Mouse (Mus musculus) 3134 (cell line): ENCODE data around the gene Rfpl4.
"Not testable (repeated sequence)": the region's sequence is repeated elsewhere in the genome, so short reads cannot be mapped to it uniquely, and the experiment has no call there.

Experiments used
- DNase-seq: peaks from one replicate; pipeline ENCODE4 v3.0.0-alpha.2; 2011; ENCODE audit warnings: low spot score; ENCODE audit not compliant: insufficient read length; ENCODE audit errors: extremely low read depth

Gene Rfpl4

DNA sequence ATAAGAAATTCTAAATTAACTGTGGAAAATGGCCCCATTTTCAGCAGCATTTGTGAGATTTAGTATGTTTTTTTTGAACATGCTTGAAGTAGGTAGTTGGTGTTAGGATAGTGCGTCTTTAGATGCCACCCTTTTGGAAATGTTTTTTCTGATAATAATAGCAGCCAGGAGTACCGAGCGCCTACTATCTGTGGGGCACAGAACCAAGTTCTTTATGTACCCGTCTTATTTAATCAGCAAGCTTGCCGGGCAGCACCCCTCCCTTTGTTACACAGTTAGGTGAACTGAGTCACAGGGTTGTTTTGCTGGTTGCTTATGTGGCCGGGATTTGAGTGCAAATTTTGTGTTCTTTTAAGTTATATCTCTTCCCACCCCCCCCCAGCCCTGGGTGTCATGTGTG, 35.5 kb downstream of the Rfpl4 start:
- no peak for DNase-seq

DNA sequence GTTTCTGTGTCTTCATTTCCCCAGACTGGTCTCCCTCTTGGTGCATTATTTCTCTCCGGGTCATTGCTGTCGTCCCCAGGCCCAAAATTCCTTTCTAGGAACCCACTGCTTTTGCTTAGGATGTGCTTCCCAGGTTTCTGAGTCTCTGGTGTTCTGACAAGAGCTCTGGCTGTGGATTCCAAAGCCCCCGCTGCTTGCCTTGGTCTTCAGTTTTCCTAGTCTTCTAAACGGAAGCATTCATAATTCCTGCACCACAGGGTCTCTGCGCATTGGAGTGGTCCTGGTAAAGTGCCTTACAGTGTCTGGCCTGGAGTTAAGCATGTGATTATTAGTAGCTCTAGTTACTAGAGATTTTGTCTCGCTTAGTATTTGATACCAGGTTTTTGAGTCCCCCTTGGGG, 35.9 kb downstream of the Rfpl4 start:
- no peak for DNase-seq

DNA sequence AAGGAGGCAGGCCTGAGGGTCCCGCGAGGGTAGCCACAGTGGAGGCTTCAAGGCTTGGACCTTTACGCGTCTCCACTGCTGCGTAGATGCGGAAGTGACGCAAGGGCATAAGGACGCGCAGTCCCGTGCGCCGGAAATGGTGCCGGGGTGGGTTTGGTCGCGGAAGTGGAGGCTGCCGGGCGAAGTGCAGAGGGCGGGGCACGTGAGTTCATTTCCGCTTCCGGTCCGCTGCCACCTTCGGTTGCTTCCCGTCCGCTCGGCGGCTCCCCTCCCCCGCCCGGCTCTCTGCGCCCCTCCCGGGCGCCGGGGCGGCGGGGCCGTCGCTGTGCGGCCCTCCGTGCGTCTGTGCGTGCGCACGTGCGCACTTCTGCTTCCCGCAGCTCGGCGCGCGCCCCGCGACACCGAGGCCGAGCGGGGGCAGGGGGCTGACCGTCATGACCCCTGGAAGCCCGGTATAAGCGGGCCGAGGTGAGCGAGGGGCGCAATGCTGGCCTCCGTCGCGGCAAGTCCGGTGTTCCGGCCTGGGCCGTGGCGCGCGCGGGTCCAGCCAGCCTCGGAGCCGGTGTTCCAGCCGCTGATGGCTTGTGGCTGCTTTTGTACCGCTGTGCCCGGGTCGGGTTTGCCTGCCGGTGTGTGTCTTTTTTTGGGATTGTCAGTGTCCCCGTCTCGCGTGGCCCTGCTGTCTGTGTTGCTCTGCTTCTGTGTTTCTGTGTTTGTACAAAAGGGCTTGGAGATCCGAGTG, 36.6 kb downstream of the Rfpl4 start, which contains the start of gene Epn1:
Gene Epn1 (plus strand): TSS at position 226 of the 742 bp plus-strand sequence.
- peak; percentile 79 for DNase-seq

DNA sequence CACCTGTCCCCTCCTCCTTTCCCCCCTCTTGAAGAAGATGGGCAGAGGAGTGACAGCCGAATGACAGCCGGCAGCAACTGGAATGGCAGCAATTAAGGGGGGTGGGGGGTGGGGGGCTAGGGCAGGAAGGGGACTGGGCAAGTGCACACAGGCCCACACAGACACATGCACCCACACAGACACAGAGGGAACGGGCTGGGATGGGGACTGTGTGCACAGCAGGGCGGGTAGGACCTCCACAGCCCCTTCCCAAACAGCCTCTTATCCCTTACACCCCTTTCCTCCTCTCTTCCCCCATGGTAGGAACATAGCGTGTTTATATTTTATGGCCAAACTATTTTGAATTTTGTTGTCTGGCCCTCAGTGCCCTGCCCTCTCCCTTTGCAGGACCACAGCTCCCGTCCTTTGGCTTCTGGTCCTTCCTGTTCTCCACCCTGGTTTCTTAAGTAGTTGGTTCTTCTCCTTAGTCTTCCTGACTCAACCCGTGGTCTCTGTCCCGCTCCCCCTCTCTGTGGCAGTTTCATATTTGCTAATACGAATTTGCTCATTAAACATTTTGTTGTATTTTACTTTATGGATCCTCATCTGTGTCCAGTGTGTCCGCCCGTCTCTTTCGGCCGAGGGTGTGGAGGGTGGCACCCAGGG, 37.3 kb downstream of the Rfpl4 start:
- not testable (repeated sequence) for DNase-seq

DNA sequence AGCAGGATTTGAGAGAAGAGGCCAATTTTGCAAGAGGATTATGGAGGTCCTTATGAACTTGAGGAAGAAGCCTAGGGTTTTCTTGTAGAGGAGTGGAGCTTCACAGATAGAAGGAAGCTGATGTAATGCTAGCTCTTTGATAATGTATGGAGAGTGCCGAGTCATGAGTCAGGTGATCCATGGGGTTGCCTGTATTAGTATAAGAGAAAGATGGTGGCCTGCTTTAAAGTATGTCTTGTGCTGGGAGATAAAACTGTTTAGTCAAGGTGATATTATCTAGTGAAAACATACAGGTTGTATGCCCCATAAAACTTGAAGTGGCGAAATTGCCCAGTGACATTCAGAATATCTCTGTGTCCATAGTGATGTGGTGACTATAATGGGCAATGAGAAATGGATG, 39.8 kb downstream of the Rfpl4 start:
- DNase-seq: no peak

DNA sequence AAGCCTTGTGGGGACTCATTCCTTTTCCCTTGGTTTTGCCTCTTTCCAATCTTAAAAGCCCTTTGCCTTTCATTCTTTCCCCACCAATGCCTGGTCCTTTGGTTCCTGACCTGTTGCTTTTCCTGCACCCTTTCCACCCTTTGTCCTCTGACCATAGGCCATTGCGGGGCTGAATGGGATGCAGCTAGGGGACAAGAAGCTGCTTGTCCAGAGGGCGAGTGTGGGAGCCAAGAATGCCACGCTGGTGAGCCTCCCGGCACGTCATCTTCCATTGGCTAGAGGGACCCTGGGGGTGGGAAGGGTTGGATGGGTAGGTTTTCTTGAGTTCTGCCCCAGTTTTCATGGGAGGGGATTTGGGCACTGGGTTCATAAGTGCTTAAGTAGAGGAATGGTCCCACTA, 41.8 kb downstream of the Rfpl4 start:
- DNase-seq: no peak

DNA sequence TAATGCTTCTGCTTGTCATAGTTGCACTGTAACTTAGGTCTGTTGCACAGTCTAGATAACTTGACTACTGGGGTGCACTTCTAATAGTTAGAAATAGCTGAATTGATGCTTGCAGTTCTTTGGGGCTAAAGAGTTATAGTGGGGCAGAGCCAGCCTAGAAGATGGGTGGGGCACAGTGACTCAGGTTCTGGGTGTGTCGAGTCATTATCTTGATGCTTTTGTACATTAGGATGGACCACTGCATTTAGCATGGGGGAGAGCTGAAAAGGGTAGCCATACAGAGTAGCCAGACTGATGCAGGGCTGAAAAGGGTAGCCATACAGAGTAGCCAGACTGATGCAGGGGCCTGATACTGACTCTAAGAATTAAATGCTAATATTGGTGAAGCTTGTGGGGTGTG, 43.2 kb downstream of the Rfpl4 start:
- no peak for DNase-seq

DNA sequence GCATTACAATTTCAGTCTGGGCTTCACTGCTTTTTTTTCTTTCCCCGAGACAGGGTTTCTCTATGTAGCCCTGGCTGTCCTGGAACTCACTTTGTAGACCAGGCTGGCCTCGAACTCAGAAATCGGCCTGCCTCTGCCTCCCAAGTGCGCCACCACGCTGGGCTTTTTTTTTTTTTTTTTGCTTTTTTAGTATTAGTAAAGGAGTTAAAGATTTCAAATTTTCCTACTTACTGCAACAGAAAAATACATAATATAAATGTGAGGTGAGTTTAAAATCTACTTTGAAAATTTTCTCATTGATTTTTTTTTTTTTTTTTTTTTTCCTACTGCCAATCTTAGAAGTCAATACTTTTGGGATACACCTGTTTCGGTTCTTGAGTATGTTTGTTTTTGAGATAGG, 51.9 kb downstream of the Rfpl4 start:
- no peak for DNase-seq

DNA sequence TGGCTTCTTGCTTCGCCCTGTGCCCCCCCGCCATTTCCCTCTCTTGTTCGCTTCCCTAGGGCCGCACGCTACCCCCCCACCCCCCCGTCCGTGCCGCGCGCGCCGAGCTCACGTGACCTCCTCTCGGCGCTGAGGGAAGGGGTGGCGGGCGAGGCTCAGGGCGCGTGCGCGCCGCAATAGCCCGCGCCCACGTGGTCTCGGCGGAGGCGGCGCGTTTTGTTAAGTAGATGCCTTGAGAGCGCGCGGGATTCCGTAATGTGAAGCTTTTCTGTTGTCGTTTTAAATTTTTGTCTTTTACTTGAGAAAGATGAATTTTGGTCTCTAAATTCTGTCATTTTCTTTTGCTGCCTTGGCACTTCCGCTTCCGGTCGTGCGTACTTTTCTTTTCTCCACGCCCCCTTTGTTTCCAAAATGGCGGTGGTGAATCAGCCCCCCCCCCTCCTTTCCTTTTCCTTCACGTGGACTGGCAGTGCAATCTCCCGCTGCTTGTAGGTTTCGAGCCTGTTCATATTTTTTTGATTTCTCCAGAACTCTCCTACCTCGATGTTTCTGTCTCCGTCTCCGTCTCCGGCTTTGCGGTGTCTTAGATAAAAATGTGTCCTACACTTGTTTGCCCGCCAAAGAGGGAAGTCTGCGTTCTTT, 54.3 kb downstream of the Rfpl4 start:
- DNase-seq: peak; percentile 90

DNA sequence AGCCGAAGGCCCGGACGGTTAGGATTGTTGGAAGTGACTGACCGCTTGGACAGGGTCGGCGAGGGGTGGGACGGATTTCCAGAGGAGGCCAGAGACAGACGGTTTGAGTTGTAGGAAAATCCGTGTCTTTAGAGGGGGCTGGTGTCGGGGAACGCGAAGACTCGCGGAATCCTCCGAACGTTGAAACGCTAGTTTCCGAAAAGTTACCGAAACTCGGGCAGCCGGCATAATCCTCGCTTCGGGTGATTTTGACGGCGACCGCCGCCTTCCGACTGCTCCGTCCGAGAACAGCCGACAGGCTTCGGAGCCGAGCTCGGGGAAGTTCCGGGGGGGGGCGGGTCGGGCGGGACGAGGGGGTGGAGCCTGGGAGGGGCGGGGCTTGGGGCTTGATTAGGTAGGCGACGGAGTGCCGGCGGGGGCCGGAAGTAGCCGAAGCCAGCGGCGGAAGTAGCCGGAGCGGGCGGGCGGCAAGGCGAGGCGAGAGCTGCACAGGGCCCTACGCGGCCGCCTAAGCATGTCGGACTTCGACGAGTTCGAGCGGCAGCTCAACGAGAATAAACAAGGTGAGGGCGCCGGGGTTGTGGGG, 54.9 kb downstream of the Rfpl4 start, which contains the start of gene U2af2:
Gene U2af2 (plus strand): TSS at position 370 of the 586 bp plus-strand sequence.
- peak; percentile 92 for DNase-seq

DNA sequence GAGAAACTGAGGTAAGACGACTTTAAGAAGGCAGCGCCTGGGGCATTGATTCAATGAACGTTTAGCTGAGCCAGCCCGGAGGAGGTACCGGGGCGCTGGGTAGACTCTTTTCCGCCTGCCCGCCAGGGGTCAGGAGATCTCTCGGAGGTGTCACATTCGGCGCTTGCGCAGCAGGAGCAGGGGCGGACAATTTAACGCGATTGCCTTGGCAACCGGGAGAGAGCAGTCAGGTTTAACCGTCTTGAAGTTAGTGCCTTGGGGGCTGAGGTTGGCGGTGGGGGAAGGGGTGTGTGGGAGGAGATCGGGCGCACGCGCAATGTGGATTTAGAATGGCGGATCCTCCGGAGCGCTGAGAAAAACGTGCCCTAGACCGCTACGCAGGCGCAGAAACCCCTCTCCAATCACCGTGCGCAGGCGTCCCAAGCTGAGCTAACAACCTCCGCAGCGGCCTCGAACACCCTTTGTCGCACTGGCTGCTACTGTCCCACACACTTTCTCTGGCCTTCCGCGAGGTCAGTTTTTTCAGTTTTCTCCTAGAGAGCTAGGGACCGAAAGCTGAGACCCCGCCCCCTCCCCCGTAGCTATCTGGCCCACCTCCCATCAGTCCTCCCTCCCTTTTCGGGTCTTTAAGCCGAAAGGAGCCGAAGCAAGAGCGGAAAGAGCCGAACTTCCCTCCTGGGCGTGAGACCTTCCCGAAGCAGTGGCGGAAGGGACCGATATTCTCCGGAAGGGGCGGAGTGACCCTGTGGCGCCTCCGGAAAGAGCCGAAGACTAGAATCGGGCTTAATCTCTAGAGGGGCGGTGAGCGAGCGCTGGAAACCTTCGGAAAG, 55.6 kb downstream of the Rfpl4 start:
- peak; percentile 94 for DNase-seq

DNA sequence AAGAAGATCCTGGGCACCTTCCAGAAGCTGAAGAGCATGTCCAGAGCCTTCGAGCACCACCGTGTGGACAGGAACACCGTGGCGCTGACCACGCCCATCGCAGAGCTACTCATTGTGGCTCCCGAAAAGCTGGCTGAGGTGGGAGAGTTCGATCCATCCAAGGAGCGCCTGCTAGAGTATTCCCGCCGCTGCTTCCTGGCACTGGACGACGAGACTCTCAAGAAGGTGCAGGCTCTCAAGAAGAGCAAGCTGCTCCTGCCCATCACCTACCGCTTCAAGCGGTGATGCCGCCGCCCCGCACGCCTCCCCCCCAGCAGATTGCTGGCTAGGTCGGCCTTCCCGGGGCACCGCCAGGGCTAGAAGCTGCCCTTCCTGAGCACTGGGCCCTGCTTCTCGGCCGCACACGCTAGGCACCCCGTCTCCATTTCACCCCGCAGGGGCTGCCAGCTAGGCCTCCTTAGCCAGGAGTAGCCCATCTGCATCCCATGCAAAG, 56.5 kb downstream of the Rfpl4 start:
- DNase-seq: peak; percentile 83
